Mouse (Mus musculus): ENCODE data around the gene Aox2.
"Not testable (repeated sequence)": the region's sequence is repeated elsewhere in the genome, so short reads cannot be mapped to it uniquely, and the experiment has no call there.

Gene Aox2

DNA sequence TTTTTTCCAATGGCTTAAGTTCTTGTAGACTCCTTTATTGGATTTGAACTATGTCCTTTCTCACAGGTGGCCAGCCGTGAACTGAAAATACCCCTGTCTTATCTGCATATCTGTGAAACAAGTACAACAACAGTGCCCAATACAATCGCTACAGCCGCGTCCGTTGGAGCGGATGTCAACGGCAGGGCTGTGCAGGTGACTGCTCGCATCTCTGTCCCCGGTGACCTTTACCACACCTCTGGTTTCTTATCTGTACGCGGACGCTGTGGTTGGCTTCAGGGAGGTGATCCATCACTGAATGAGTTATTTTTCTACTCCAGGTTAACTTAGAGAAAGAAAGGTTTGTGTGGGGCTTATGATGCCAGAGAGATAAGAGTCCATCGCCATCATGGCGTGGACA lies 68.0 kb downstream of the Aox2 start:
- DNase-seq (ENCODE audit: low spot score), result no peak

DNA sequence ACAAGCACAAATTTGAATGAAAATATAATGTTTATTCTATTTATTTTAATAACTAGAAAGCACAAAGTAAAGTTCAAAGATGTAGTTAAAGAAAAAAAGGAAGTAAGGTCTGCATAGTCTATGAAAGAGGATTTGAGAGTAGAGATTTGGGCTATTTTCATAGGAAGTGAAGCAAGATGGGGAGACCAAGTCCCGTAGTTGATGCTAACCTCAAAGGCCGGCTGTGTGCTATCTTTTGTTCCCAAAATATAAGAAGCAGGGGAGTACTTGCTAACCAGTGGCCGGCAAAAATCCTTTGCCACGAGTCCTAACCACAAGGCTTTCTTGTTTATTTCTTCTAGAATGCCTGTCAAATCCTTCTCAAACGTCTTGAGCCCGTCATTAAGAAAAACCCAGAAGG lies 70.6 kb downstream of the Aox2 start:
- no peak for DNase-seq (ENCODE audit: low spot score)

DNA sequence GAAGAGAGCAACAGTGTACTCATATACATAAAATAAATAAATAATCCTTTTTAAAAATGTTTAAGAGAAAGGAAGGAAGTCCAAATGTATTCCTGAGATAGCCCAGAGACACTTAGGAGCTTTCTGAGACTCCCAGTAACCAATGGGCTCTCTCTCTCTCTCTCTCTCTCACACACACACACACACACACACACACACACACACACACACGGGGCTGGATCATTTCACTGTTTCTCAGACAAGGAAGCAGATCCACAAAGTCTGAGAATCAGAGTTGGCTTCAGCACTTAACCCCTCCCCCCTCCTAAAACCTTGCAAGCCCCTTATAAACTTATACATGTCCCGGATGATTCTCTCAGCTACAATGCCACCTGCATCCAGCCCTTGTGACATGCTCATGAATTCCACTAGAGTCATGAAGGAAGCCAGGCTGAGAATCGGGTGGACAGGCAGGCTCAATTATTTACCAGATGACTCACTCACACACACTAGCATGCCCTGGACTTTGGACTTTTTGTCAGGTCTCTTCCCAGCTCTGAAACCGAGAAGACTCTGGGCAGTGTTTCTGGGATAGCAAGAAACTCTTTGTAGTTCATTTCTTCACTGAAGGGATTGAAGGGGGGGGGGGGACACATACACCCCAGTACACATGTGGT lies 75.2 kb downstream of the Aox2 start:
- no peak for DNase-seq (ENCODE audit: low spot score)

DNA sequence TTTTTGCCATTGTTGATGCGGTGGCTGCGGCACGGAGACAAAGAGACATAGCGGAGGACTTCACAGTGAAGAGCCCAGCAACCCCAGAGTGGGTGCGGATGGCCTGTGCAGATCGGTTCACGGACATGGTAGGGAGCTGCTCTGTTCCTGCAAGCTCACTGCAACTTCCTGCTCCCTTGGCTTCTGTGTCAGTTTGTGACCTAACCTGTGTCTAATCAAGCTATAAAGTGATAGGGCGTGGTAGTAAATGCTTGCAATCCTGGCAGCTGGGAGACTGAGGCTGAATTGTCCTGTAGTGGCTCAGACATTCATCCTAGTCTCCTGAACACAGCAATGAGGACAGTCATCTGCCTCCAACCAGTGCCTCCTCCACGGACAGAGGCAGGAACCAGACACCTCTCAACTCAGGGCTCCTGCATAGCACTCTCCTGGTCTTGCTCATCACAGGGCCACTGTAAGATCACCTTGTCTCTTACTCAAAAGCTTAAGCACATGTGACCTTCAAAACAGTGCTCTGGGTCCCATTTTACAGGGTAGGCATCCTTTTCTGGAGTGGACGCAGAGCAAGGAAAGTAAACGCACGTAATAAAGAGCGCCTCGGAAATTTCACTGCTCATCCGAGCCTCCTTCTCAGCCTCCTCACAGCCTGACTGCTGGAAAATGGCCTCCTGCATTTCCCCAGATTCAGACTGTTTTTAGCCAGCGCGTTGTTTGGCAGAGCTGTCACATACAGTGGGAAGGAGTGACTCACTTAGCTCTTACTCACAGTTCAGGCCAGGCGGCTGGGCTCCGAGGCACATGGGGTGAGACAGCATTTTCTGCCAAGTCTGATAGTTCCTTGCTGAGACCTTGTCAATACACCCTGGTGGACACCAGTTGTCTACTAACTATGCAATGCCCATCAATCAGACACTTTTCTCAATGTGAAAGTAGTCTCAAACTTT lies 81.1 kb downstream of the Aox2 start:
- DNase-seq (ENCODE audit: low spot score), result no peak

DNA sequence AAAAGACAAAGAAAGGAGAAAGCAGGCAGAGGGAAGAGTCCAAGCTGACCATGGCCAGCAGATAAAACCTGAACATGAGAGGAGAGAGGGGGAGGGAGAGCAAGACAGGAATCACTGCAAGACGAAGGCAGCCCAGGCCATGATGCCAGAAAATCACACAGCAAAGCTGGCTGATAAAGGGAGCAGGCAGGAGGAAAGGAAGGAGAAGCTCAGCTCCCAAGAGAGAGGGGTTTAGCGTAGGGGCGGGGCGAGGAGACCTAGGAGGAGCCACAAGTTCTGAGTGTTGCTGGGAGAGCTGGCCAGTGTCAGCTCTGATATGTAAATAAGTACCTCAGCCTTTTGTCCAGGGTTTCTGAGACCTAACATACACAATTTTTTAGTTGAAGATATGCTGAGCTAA lies 84.2 kb downstream of the Aox2 start:
- DNase-seq (ENCODE audit: low spot score), result peak; percentile 64

DNA sequence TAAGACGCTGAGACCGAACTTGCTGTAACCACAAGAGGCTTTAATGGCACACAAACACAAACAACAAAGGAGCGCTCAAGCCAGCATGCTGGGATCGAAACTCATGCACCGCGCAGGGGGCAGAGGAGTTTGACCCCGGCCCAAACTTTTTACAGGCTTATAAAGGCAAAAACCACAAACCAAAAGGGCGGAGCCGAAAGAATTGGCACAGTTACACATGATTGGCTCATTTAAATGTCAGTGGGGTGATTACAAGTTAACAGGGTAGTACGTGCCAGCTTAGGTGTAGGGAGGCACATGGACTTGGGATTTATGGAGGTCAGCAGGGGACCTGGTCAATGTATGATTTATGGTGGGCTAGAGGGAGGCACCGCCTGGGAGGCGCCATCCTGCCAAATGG lies 86.4 kb downstream of the Aox2 start:
- DNase-seq (ENCODE audit: low spot score), result no peak

DNA sequence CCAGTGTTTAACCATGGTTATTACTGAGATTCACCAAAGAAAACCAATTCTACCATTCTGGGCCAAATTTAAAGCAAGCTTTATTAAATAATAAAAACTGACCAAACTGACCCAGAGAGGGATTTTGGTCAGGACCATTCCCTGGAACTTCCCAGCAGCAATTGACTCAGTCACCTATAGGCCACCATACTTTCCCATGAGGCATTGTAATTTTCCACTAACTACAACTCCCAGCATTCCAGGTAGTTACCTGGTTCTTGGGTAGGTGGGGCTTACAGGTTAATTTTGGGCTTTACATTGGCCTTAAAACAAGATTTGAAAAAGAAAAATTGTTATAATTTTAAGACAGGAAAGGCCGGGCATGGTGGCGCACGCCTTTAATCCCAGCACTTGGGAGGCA lies 87.7 kb downstream of the Aox2 start:
- DNase-seq (ENCODE audit: low spot score), result no peak

DNA sequence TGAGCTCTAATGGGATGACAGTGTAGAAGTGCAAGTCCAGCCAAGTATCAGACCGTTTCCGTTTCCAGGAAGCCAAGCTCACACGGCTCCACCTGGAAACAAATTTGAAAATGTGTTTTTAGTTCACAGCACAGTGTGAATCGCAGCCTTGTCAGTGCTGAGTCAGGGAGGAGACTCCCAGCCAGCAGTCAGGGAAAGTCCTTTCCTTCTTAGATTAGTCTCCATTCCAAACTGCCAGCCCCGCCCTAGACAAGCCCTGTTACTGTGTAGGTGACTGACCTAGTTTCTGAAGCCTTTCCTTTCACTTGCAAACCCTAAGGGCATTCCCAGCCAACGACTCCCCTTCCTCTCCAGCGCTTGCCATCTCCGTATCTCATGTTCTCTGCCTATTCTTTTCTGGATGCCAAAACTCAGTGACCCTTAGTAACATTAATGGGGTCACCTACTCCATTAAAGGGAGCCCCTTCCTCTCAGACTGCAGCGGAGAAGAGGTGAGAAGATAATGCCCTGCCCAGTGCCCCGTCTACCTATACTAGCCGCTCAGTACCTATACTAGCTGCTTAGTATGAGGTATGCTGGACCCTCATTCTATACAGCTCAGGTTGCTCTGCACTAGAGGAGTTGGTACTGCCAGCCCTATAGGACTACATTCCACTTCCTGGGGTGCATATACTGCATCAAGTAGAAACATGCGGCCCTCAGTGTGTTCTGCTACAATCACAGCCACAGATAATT lies 88.8 kb downstream of the Aox2 start:
- no peak for DNase-seq (ENCODE audit: low spot score)

DNA sequence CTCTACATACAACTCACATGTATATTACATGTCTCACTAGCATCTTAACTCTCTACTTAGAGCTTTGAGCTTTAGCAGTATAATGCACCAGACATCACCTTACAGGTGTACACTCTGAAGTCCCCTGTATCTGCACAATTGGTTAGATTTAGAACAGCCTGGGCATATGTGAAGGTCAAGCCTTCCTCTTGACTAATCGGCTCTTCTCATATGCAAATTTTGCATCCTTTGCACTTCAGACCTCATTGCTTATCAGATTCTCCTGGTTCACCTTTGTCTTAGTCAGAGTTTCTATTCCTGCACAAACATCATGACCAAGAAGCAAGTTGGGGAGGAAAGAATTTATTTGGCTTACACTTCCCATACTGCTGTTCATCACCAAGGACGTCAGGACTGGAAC lies 91.6 kb downstream of the Aox2 start:
- DNase-seq (ENCODE audit: low spot score), result no peak

DNA sequence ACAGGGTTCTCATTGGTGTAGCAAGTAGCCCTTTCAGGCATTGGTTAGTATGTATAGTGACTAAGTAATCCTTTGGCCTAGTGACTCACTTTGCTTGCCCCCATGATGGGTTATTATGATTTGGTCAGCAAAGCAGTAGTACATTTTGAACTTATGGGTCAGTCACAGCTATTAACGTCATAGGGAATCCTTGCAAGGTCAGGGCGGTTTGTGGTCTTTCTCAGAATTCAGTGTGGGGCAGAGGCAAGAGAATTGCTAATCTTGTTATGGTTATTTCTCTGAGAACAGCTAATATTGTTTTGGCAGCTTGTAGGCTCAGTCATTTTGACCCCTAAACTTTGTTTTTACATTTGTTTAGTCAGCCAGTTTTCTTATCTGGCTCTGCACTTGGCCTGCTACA lies 96.1 kb downstream of the Aox2 start:
- not testable (repeated sequence) for DNase-seq (ENCODE audit: low spot score)

DNA sequence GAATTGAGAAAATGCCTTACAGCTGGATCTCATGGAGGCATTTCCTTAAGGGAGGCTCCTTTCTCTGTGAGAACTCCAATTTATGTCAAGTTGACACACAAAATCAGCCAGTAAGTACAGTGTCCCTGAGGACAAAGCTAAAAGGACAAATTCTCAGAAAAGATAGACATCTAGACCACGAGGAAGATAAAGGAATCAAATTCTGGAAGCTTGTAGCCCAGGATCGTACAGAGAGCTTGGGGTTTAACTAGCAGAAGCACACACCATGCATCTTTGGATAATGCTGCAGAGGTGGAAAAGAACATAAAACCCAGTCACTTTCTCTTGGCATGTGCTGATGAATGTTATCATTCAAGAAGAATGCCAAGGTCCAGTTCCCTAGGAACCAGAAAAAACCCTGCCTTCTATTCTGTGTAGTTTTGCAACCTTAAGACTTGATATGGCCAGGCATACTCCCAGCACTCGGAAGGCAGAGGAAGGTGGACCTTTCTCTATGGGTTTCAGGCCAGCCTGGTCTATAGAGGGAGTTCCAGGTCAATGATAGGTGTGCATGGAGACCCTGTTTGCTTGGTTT lies 97.5 kb downstream of the Aox2 start:
- DNase-seq (ENCODE audit: low spot score), result no peak

DNA sequence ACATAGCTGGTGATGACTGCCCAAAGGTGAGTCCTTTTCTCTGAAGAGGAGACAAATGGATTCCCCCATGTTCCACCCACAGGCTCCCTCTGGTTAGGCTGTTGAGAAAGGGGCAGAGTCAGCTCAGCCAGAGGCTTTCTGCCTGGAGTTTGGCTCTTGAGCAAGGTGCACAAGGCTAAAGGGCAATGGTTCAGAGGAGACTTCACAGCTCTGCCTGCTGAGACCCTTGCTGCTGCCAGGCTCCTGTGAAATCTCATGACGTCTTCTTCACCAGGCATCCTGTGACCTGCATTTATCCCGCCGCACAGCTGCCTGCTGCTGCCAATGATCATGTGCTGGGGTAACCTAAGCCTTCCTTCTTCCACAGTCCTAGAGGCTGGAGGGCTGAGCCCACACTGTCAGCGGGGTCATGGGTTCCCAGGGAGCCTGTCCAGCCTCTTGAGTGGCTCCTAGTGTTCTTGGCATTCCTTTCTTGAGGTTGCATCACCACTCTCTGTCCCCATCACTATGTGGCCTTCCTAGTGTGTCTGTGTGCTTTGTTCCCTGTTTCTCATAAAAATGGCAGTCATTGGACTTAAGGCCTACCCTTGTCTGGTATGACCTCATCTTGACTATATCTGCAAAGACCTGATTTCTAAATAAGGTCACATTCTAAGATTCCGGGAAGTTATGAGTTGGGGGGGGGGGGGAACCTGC lies 104.6 kb downstream of the Aox2 start:
- no peak for DNase-seq (ENCODE audit: low spot score)

DNA sequence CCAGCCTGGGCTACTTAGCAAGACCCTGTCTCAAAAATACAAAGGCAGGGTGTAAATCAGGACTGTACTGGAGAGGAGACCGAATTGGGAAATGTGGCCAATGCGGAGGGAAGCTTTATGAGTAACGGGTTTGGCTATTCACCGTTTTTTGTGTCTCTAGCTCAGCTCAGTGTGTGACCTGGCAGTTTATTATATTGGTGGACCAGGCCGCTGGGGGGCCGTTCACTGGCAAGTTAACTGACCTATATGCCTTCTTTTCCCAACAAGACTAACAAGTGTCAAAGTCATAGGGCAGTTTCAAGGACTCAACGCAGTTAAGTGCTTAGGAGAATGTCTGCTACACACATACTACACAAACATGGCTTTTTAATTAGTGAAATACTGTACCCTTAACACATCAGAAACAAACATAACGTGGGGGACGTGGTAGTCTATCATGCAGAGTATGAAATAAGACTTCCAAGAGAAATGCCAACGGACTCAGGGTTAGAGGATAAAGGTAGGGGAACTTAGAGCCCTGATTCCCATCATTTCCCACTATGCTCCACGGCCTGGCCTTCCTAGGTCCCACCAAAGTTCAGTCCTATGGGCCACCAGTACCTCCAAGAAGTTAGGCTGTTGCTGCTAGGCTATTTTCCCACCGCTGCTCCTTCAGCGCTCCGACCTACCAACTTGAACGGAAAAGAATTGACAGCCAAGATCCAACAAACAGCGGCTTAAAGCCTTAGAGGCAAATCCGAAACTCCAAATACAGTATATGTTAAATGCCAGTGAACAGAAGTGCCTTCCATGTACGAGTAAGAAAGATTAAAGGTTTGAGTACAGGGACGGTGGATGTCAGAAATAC lies 113.5 kb downstream of the Aox2 start:
- DNase-seq (ENCODE audit: low spot score), result no peak

DNA sequence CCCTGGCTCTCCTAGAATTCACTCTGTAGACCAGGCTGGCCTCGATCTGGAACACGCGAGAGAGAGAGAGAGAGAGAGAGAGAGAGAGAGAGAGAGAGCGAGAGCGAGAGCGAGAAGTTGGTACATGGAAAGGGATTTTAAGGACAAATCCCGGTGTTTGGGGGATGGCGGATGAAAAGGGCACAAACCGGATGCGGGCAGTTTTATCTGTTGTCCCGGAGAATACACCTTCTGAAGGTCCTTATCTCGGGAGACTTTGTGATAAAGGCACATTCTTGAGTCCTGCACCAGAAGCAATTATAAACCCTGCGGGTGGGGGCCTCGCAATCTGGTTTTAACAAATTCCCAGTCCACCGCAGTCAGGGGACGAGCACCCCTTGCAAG lies 114.1 kb downstream of the Aox2 start:
- DNase-seq (ENCODE audit: low spot score), result no peak

DNA sequence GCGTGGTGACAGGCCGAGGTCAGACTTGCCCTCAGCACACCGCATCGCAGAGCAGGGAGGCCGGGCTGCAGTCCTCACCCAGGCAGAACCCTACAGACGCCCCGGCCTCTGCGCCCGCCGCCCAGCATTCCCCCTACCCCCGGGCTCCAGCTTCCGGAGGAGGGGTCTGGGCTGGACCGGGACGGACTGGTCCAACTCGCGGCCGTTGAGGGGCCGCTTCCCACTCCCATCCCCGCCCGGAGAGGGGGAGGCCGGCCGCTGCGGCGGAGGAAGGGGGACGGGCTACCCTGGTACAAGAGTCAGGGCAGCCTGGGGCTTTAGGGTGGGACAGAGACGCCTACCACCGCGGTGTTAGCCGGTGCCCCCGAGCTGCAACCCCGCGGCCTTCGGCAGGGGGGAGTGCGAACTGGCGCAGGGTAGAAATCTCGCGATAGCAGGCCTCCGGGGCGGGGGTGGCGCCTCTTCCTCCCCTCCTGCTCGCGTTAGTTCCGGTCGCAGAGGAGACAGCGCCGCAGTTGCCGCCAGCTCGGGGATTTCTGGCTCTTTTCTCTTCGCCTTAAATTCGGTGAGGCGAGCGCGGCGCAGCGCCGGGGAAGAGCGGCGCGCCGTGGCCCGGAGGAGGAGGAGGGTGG lies 114.6 kb downstream of the Aox2 start, which contains the start of gene Bzw1:
Gene Bzw1, plus strand, starts transcription at position 247 of the 632 bp plus-strand sequence.
- DNase-seq (ENCODE audit: low spot score), result peak; percentile 95

DNA sequence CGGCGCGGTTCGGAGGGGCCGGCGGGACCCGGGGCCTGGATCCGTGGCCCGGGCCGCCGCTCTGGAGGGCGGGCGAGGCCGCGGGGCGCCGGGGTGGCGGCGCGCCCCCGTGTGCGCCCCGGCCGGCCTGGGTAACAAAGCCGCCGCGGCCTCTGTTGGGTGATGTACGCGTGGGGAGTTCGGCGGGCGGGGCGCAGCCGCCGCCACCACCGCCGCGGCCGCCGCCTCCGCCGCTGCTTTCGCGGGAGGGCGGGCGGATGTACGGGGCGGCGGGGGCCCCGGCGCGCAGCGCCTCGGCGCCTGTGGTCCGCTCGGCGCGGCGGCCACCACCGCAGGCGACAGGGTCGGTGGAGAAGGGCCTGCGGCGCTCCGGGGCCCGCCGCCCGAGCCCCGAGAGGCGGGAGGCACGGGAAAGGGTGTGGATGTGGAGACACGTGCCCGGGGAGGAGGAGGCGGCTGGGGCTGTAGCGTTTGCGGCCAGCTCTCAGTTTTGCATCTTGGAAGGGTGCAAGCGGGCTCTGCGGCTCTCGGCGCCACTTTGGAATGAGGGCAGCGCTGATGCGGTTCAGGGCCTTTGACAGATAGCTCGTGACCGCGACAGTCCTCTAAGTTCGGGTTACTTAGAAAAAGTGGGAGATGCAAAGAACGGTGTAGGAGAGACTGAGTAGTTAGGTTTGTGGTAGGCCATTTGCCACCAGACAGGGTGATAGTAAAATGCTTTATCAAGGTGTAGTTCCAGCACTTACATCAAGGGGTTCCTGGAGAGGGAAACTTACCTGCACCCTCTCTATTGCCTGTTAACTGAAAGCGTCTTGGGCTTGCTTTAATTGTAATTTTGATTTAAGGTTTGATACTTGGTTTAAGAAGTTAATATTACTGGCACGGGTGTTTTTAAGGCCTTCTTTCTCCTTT lies 115.4 kb downstream of the Aox2 start:
- DNase-seq (ENCODE audit: low spot score), result peak; percentile 70

DNA sequence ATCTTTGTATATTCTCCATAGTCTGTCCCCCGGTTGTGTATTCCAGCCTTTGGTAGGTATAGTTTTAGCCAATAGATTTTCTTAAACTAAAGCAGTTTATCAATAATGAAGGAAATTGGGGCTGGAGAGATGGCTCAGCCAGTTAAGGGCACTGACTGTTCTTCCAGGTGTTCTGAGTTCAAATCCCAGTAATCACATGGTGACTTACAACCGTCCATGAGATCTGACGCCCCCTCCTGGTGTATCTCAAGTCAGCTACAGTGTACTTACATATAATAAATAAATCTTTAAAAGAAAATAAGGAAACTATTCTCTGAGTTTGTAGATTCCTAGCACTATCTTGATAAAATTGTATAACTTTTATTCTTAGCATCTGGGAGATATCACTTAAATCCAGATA lies 117.2 kb downstream of the Aox2 start:
- no peak for DNase-seq (ENCODE audit: low spot score)

DNA sequence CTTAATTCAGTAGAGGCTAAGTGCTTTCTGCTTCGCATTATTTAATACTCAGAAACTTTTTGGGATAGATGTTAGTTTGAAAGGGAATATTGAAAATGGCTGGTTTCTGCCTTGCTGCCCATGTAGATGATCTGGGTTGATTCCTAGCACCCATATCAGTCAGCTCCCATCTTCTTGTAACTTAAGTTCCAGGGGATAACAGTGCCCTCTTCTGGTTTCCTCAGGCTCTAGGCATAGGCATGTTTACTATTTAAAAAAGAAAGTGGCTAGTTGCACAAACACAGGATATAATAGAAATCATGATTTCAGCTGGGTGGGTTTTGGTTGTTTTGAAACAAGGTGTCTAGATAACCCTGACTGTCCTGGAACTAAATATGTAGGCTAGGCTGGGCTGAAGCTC lies 118.1 kb downstream of the Aox2 start:
- no peak for DNase-seq (ENCODE audit: low spot score)

DNA sequence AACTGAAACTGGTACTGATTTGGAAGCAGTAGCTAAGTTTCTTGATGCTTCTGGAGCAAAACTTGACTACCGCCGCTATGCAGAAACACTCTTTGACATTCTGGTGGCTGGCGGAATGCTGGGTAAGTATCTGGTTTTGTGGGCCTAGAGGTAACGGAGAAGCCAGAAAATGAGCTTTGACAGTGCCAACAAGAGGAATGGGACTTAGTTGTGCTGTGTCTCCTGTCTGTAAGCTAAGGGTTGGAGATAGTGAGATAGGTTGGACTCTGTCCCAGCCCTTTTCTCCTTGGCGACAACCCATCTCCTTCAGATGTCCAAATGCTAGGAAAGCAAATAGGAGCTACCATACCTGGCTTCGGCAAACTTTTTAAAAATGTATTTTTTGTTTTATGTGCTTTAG lies 119.6 kb downstream of the Aox2 start:
- DNase-seq (ENCODE audit: low spot score), result no peak

Measured in testis, postnatal 10 days (tissue).